Mouse (Mus musculus) erythroid progenitor cell, adult 5-6 weeks (primary cell): ENCODE measurements around the gene Gm572. TPM values are rescaled to one million over a fixed set of nuclear protein-coding genes. Genes with fewer than 3 reads are reported as not detected.

Source experiments
- ATAC-seq: replicated peaks from 2 replicates; pipeline ENCODE4 v1.8.0; 2016; ENCODE audit warnings: moderate number of reproducible peaks, mild to moderate bottlenecking, moderate TSS enrichment, inconsistent platforms; ENCODE audit not compliant: poor library complexity, low FRiP score, severe bottlenecking
- total RNA-seq, 2 experiments: library from RNA; stranded (forward) in 1 of 2; stranded (reverse) in 1 of 2; fragments of 150-400 nt in 1 of 2; fragments of 186-747, 209-891 nt in 1 of 2; gene quantifications; 2 replicates each; pipeline versions ENCODE4 v1.2.3 to v1.2.4; 2015 to 2017; ENCODE audit warnings: low replicate concordance in 2 of 2

Gm572 gene
- total RNA-seq, 2 experiments from 2014 or later, result not detected

- no peak for ATAC-seq
Observed at GRCm38 (mm10) chr4:148623609-148624008, 19.5 kb upstream of the Gm572 start.

DNA sequence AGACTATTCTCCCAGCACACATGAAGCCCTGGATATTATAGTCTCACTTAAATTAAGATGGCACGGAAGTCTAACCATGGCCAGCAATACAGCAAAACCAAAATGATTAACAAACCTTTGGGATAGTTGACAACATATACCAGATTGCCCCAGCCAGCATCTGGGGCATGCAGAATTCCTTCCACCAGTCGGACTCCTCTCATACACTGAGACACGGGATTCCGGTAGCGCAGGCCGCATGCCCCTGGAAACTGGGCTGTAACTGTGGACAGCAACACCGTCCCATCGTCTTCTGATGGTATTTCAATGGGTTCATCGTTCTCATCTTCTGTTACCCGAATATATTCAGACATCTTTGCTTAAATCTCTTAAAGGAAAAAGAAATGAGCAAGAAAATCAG lies 18.1 kb upstream of the Gm572 start:
- ATAC-seq, result no peak

- ATAC-seq, result peak; percentile 71
Observed at GRCm38 (mm10) chr4:148625756-148626622, 17.1 kb upstream of the Gm572 start.

- ATAC-seq, result peak; percentile 96
Observed at GRCm38 (mm10) chr4:148626623-148627185, 16.4 kb upstream of the Gm572 start, which contains the start of gene Tardbp. Gene Tardbp (minus strand): TSS chr4:148627019.

DNA sequence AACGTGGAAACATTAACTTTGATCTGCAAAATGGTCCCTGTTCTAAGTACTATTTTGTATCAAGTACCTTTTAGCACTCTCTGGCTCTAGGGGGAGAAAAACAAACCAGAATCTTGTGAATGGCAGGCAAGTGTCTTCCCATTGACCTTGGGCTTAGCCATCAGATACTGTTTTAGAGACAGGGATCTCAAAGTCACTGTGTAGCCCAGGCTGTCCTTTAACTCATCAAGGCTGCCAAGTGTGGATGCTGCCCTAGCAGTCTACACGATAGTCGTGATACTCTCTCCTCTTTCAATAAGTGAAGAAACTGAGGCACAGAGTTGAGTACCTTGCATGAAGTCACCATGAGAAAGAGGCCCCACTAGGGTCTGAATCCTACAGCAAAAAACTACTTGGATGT lies 15.9 kb upstream of the Gm572 start:
- ATAC-seq, result peak; percentile 3; the same call in 1 of the 2 replicates

GRCm38 (mm10) chr4:148632013-148632692 lies 11.0 kb upstream of the Gm572 start:
- no peak for ATAC-seq

DNA sequence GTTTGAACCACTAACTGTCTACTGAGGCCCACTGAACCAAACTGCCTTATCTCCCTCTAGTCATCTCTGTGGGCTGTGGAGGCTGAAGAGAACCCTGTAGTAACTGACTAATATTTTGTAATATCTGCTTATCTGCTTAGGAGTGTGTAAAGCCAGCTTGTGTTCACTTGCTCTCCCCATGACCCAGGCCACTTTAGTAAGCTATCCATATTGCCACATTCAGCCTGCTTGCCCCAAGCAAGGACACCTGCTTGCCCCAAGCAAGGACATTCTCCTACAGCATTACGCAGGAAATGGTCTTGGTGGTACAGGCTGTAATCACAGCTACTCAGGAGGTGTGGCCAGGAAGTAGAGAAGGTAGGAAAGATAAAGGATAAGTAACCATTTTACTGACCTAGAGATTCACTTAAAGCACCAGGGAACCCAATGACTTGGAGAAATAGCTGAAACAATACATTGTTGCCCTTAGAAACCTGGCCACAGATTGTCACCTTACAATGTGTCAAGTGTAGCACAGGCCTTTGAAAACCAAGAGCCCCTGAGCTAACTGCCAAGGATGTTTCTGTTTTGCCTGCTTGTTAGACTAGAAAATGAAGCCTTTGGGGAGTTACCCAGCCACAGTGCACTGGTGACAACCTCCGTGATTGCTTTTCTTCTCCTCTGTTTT lies 9.6 kb upstream of the Gm572 start:
- ATAC-seq, result no peak

DNA sequence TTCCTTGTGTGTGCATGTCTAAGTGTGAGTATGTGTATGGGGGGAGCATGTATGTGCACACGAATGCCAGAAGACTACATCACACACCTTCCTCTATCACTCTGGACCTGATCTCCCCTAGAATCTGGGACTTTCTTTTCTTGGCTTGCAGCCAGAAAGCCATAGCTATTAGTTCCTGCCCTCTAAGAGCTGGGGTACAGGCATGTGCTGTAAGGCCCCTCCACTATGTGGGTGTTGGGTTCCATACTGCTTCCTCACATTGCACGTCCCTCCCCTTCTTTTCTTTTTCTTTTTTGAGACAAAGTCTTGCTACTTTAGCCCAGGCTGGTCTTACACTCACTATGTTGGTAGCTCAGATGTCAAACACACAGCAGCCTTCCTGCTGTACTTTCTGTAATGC lies 7.8 kb upstream of the Gm572 start:
- ATAC-seq, result no peak

DNA sequence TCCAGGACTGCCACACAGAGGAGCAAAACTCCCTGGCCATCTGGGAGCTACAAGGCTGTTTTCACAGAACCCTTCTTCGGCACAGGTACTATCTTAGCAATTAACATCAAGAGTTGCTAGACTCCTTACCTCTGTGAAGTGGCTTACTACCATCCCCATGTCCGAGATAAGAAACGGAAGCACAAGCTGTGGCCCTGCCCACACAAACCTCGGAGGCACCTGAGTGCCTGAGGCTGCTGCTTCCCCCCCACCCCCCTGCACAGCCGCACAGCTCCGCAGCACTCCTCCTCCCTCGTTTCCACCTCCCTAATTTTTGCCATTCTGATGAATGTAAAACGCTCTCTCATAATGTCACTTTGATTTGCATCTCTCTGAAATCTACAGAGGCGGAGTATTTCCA lies 4.8 kb upstream of the Gm572 start:
- no peak for ATAC-seq

- no peak for ATAC-seq
Observed at GRCm38 (mm10) chr4:148639455-148639854, 3.7 kb upstream of the Gm572 start.

- ATAC-seq, result no peak
Observed at GRCm38 (mm10) chr4:148641121-148641520, 2.0 kb upstream of the Gm572 start.

DNA sequence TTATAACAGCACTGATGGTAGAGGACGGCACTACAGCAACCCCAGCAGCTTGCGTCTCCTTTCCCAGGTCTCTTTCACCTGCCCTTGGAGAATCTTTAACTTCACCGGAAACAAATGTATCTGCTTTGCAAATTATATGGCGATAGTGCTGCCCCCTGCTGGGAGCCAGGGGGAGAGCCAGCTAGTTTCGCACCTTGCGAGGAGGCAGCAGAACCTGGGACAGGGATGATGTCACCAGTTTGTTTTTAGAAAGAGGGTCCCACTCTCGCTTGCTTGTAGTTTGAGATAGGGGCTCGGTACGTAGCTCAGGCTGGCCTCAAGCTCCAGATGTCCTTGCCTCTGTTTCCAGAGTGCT lies 1.0 kb downstream of the Gm572 start:
- ATAC-seq, result peak; percentile 70

GRCm38 (mm10) chr4:148644926-148645325 lies 1.8 kb downstream of the Gm572 start:
- no peak for ATAC-seq

DNA sequence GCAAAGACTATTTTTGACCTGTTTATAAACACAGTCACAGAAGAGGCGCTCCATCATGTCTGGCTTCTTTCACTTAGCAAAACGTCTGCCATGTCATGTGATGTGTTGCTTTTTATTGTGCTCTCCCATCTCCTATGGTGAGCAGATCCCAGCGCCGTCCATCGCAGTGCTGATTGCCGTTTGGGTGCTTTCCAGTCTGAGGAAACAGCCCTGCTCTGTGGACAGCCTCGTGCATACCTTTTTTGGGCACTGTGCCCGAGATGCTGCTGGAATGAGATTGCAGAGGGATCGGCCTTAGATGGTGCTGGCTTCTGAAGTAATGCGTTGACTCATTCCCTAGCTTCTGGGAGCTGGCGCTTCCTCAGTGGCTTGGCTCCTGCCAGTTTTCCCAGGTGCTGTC lies 3.5 kb downstream of the Gm572 start:
- 0 out of 2 replicates have a peak, but pooled peaks have one; percentile 35 for ATAC-seq

DNA sequence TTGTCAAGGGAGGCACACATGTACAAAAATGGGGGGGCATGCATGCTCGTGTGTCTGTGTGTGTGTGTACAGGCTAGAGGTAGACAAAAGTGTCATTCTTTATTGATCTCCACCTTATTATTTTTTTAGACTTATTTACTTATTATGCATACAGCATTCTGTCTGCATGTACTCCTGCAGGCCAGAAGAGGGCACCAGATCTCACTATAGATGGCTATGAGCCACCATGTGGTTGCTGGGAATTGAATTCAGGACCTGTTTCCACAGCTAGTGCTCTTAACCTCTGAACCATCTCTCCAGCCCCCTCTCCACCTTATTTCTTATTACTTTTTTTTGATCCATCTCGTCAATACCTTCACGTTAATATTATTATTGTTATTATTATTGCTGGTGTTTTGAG lies 6.2 kb downstream of the Gm572 start:
- no peak for ATAC-seq

GRCm38 (mm10) chr4:148651045-148651444 lies 7.9 kb downstream of the Gm572 start:
- no peak for ATAC-seq

- ATAC-seq, result no peak
Observed at GRCm38 (mm10) chr4:148654701-148655398, 11.7 kb downstream of the Gm572 start.

- no peak for ATAC-seq
Observed at GRCm38 (mm10) chr4:148656691-148657258, 13.7 kb downstream of the Gm572 start.

DNA sequence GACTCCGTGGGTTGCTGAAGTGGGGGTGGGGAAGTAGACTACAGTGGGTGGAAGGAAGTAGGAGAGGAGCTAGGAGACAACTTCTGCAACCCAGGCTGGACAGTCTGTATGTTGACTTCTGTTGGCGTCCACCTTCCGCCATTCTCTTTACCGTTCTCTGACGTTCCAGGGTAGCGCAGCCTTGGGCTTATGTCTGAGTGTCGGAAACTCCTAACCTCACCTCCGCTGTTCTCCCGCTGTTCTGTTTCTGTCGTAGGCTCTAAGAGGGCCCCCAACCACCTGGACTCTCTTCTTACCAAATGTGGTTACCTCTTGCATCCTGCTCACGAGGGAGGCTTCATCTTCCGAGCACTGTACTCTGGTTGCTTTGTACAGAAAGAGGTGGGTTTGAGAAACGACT lies 14.7 kb downstream of the Gm572 start:
- no peak for ATAC-seq
